In genomic region chr12:108178331-108179245, GRCm38 (mm10) we compare ENCODE assay signal across 8 mouse cellular contexts. TPM values are rescaled to one million over a fixed set of nuclear protein-coding genes. Genes with fewer than 3 reads are reported as not detected.
DNase-seq lines count a peak whose midpoint lies in the region; ATAC-seq and TF ChIP-seq lines count a peak whose summit lies in the region.

No protein-coding gene starts in this region.

- no peaks in the 10 kb centered on the region for H3K9me3 ChIP-seq in embryonic facial prominence, embryonic 15.5 days (replicated peaks)
- no peaks in the 10 kb centered on the region for H3K9me3 ChIP-seq in heart, embryonic 14.5 days (ENCODE audit: control insufficient read depth, low read length)
- H3K9me3 ChIP-seq in liver, embryonic 16.5 days (replicated peaks; ENCODE audit: control insufficient read depth, low read length): no peaks in the 10 kb centered on the region
- H3K9me3 ChIP-seq in neural tube, embryonic 15.5 days (replicated peaks): no peaks in the 10 kb centered on the region

- peak overlapping the region; percentile 79 for H3K4me2 ChIP-seq in embryonic facial prominence, embryonic 15.5 days (replicated peaks)
- peak overlapping the region; percentile 78 for H3K4me2 ChIP-seq in heart, embryonic 14.5 days (ENCODE audit: low read length)
- peak overlapping the region; percentile 91 for H3K4me2 ChIP-seq in liver, embryonic 16.5 days (ENCODE audit: low read depth, low read length)
- peak overlapping the region; percentile 73 for H3K4me2 ChIP-seq in neural tube, embryonic 15.5 days

- no peaks in the 10 kb centered on the region for H3K27me3 ChIP-seq in embryonic facial prominence, embryonic 15.5 days
- no peaks in the 10 kb centered on the region for H3K27me3 ChIP-seq in heart, embryonic 14.5 days (ENCODE audit: control insufficient read depth, insufficient read depth, low read length)
- H3K27me3 ChIP-seq in liver, embryonic 16.5 days (ENCODE audit: control insufficient read depth, insufficient read depth, low read depth, low read length): no peaks in the 10 kb centered on the region
- H3K27me3 ChIP-seq in neural tube, embryonic 15.5 days (replicated peaks): no peaks in the 10 kb centered on the region

- H3K36me3 ChIP-seq in embryonic facial prominence, embryonic 15.5 days: peaks cover 13% of the 10 kb centered on the region
- peaks cover 20% of the 10 kb centered on the region for H3K36me3 ChIP-seq in heart, embryonic 14.5 days (ENCODE audit: control insufficient read depth, insufficient read depth, low read length)
- H3K36me3 ChIP-seq in liver, embryonic 16.5 days (ENCODE audit: control insufficient read depth, insufficient read depth): peaks cover 4% of the 10 kb centered on the region; the same call in 1 of the 2 replicates
- peaks cover 10% of the 10 kb centered on the region for H3K36me3 ChIP-seq in neural tube, embryonic 15.5 days

- peak; percentile 43 to 44 for DNase-seq in CD8-positive naive resting alpha-beta T cell, adult 2 months (ENCODE audit: low read depth in 2 of 2, low spot score in 2 of 2)
- peak; percentile 59 for DNase-seq in kidney, postnatal 14 days
- DNase-seq in thymus, postnatal 10 days (ENCODE audit: low spot score in 2 of 2): peak; percentile 44 to 48

- peak; percentile 40 for ATAC-seq in embryonic facial prominence, embryonic 15.5 days (ENCODE audit: insufficient number of reproducible peaks, low FRiP score, low TSS enrichment, low read depth)
- peak; percentile 27 for ATAC-seq in heart, embryonic 14.5 days (ENCODE audit: insufficient number of reproducible peaks, insufficient read depth, low FRiP score, low read depth)
- ATAC-seq in liver, embryonic 16.5 days (ENCODE audit: low read depth): peak; percentile 69
- peak; percentile 49 for ATAC-seq in neural tube, embryonic 15.5 days (ENCODE audit: low FRiP score)

- no peak for TF ChIP-seq CTCF in bone marrow, adult 2 months (IDR thresholded peaks at IDR 0.05; ENCODE audit: control insufficient read depth, insufficient read depth, low read length)

- peak; percentile 14; the same call in 1 of the 2 replicates for TF ChIP-seq POLR2A in bone marrow, adult 2 months (IDR thresholded peaks at IDR 0.05; ENCODE audit: borderline replicate concordance, control insufficient read depth, low read depth, low read length)

- peak overlapping the region; percentile 96 for H3K27ac ChIP-seq in bone marrow, adult 2 months (ENCODE audit: control insufficient read depth, insufficient read depth, low read depth, low read length, poor library complexity)
- peak overlapping the region; percentile 90 for H3K27ac ChIP-seq in embryonic facial prominence, embryonic 15.5 days (replicated peaks)
- peak overlapping the region; percentile 69 to 93 for H3K27ac ChIP-seq in heart, embryonic 14.5 days (replicated peaks in 1 of 2; ENCODE audit: control insufficient read depth in 1 of 2, insufficient read depth in 1 of 2, low read depth in 2 of 2, low read length in 2 of 2)
- peak overlapping the region; percentile 96 for H3K27ac ChIP-seq in liver, embryonic 16.5 days (ENCODE audit: low read length)
- peak overlapping the region; percentile 86 for H3K27ac ChIP-seq in neural tube, embryonic 15.5 days (replicated peaks)

- under 1% methylated on average over 99 of the region's 103 CpGs for WGBS in bone marrow, adult 2 months
- under 1% methylated on average over 90 of the region's 103 CpGs for WGBS in embryonic facial prominence, embryonic 15.5 days
- WGBS in heart, embryonic 14.5 days: under 1% methylated on average over 94 of the region's 103 CpGs
- WGBS in liver, embryonic 16.5 days (ENCODE audit: insufficient replicate concordance): under 1% methylated on average over 98 of the region's 103 CpGs
- under 1% methylated on average over 77 of the region's 103 CpGs for WGBS in neural tube, embryonic 15.5 days

- no peaks in the 10 kb centered on the region; the same call in 1 of the 2 replicates for H3K4me1 ChIP-seq in bone marrow, adult 2 months (ENCODE audit: control insufficient read depth, insufficient read depth, low read length)
- peaks cover 24% of the 10 kb centered on the region for H3K4me1 ChIP-seq in embryonic facial prominence, embryonic 15.5 days
- peaks cover 0 to 30% of the 10 kb centered on the region in 2 experiments; a peak in 3 of 4 replicates for H3K4me1 ChIP-seq in heart, embryonic 14.5 days (ENCODE audit: control insufficient read depth in 2 of 2, insufficient read depth in 2 of 2, low read length in 2 of 2)
- peaks cover 23% of the 10 kb centered on the region for H3K4me1 ChIP-seq in liver, embryonic 16.5 days (ENCODE audit: control insufficient read depth, low read depth, low read length)
- H3K4me1 ChIP-seq in neural tube, embryonic 15.5 days: peaks cover 31% of the 10 kb centered on the region

- peak overlapping the region; percentile 93 for H3K9ac ChIP-seq in embryonic facial prominence, embryonic 15.5 days
- peak overlapping the region; percentile 97 for H3K9ac ChIP-seq in heart, embryonic 14.5 days (ENCODE audit: low read length)
- peak overlapping the region; percentile 99 for H3K9ac ChIP-seq in liver, embryonic 16.5 days (ENCODE audit: low read depth, low read length)
- peak overlapping the region; percentile 88 for H3K9ac ChIP-seq in neural tube, embryonic 15.5 days (replicated peaks)

- peak overlapping the region; percentile 78 for H3K4me3 ChIP-seq in bone marrow, adult 2 months (replicated peaks; ENCODE audit: control insufficient read depth, low read depth, low read length)
- peak overlapping the region; percentile 99 for H3K4me3 ChIP-seq in embryonic facial prominence, embryonic 15.5 days (replicated peaks)
- peak overlapping the region; percentile 77 to 99 for H3K4me3 ChIP-seq in heart, embryonic 14.5 days (ENCODE audit: control insufficient read depth in 1 of 2, insufficient read depth in 1 of 2, low read depth in 1 of 2, low read length in 2 of 2)
- H3K4me3 ChIP-seq in liver, embryonic 16.5 days (ENCODE audit: low read depth, low read length): peak overlapping the region; percentile 99
- peak overlapping the region; percentile 80 for H3K4me3 ChIP-seq in neural tube, embryonic 15.5 days (replicated peaks)

RNA-seq across cellular contexts. Expression of gene Setd3, which starts 0.5 kb away (rescaled TPM):
- polyA plus RNA-seq in bone marrow, adult 2 months (2011; ENCODE audit: insufficient read depth, insufficient read length, low replicate concordance, missing spikeins): 41.5 and 51.0 TPM in 2 replicates
- polyA plus RNA-seq in embryonic facial prominence, embryonic 15.5 days (2015; fragmentation: Nextera tagmentation; extraction: Ambion mirVana): 85.5 and 86.0 TPM in 2 replicates
- polyA plus RNA-seq in heart, embryonic 14.5 days (2014; fragmentation: Nextera tagmentation; extraction: Ambion mirVana): 60.4 and 68.2 TPM in 2 replicates
- 52.6 and 53.2 TPM in 2 replicates for polyA plus RNA-seq in liver, embryonic 16.5 days (2015; fragmentation: Nextera tagmentation; extraction: Ambion mirVana)
- 97.5 and 98.3 TPM in 2 replicates for polyA plus RNA-seq in neural tube, embryonic 15.5 days (2015; fragmentation: Nextera tagmentation; extraction: Ambion mirVana)

RNA-seq across cellular contexts. Expression of gene Ccnk, which starts 0.8 kb away (rescaled TPM):
- 12.4 and 21.9 TPM in 2 replicates for polyA plus RNA-seq in bone marrow, adult 2 months (2011; ENCODE audit: insufficient read depth, insufficient read length, low replicate concordance, missing spikeins)
- polyA plus RNA-seq in embryonic facial prominence, embryonic 15.5 days (2015; fragmentation: Nextera tagmentation; extraction: Ambion mirVana): 3.4 and 4.2 TPM in 2 replicates
- 3.2 and 3.9 TPM in 2 replicates for polyA plus RNA-seq in heart, embryonic 14.5 days (2014; fragmentation: Nextera tagmentation; extraction: Ambion mirVana)
- 1.4 TPM in 2 replicates for polyA plus RNA-seq in liver, embryonic 16.5 days (2015; fragmentation: Nextera tagmentation; extraction: Ambion mirVana)
- polyA plus RNA-seq in neural tube, embryonic 15.5 days (2015; fragmentation: Nextera tagmentation; extraction: Ambion mirVana): 2.4 and 2.7 TPM in 2 replicates

Comparison
In these comparisons a context has a peak if more than half of its experiments do, and no peak if none do; other contexts are left out.
1. Peak in every context shown above with its lines: DNase-seq, ATAC-seq, H3K4me3 ChIP-seq and H3K27ac ChIP-seq.